Mouse (Mus musculus) left cerebral cortex, adult 18-20 months (tissue): ENCODE results near the gene Creb3l1. TPM values are rescaled to one million over a fixed set of nuclear protein-coding genes. Genes with fewer than 3 reads are reported as not detected.

ENCODE experiments used
- DNase-seq, 2 experiments: peaks; one replicate each; pipeline ENCODE4 v3.0.0; 2021 to 2022; ENCODE audit warnings: low spot score in 2 of 2, mixed read lengths in 1 of 2
- microRNA-seq, 2 experiments: library from miRNA; unstranded; fragments of <30 nt; microRNA quantifications; one replicate each; pipeline ENCODE4 v1.2.0; 2021
- total RNA-seq, 2 experiments: library from RNA; stranded (reverse); gene quantifications; 2 replicates each; pipeline ENCODE4 v1.2.3; 2021

The Creb3l1 gene
- total RNA-seq, 2 experiments from 2014 or later: 2.3 to 2.6 TPM

DNA sequence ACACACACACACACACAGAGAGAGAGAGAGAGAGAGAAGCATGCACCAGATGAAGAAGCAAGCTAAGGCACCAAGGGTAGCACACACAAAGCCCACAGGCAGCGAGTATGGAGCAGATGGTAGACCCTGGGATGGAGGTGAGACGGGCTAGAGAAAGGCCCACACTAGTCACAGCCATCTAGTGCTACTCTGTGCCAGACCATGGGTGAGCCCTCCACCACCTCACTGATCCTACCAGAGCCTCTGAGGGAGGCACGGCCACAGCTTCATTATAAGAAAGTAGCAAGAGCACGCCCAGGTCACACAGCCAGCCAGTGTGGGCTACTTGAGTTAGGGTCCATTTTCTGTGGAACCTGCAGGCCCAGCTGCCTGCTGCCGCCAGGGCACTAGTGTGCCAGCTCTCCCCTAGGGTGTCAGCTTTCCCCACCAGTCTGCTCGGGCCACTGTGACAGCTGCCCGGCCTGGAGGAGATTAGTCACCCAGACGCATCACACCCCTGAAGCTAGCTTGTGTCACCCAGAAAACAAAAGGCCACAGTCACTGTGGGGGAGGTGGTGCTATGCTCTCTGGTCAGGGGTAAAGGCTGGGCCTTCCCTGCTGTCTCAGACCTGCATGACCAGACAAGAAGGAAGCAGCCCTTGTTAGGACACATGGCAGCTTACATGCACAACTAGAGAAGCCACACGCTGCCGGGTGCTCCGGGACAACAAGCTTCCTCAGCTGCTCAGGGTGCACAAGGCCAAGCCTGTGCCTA lies 76.7 kb downstream of the Creb3l1 start:
- peak in 1 of 2 experiments; percentile 40 for DNase-seq

DNA sequence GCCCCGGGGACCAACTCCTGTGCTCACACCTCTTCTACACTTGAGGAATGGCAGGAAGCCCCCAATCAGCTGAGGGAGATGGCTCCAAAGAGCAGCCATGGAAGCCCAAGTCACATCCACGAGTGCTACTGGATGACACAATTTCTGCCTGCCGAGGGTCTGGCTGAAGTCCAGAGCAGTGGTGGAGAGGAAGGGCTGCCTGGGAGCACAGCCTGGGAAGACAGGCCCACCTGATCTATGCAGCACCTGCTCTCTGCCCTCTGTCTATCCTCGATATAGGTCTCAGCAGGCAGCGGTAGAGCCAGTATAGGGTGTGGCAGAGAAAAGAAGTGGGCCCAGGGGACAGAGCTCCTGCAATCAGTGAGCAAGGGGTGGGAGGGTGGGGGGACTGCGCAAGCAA lies 77.5 kb downstream of the Creb3l1 start:
- peak in 1 of 2 experiments; percentile 44 for DNase-seq

DNA sequence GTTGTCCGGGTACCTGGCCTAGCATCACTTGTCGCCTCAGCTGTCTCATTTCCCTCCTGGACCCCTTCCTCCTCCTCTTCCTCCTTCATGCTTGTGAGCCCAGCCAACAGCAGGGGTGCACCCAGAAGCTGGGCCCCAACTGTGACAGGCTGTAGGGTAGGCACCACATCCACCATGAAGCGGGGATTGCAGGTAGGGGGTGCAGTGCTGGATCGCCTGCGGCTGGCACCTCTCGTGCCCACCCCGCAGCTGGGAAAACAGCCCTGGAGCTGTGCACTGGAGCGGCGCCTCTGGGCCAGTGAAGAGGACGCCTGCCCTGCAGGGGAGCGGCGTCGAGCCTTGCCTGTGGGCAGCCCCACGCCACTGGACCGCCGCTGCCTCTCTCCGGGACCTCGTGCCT lies 78.8 kb downstream of the Creb3l1 start, which contains the start of gene Gm9821:
Gene Gm9821, plus strand, starts transcription at position 221 of the 400 bp plus-strand sequence.
- DNase-seq: no peak

DNA sequence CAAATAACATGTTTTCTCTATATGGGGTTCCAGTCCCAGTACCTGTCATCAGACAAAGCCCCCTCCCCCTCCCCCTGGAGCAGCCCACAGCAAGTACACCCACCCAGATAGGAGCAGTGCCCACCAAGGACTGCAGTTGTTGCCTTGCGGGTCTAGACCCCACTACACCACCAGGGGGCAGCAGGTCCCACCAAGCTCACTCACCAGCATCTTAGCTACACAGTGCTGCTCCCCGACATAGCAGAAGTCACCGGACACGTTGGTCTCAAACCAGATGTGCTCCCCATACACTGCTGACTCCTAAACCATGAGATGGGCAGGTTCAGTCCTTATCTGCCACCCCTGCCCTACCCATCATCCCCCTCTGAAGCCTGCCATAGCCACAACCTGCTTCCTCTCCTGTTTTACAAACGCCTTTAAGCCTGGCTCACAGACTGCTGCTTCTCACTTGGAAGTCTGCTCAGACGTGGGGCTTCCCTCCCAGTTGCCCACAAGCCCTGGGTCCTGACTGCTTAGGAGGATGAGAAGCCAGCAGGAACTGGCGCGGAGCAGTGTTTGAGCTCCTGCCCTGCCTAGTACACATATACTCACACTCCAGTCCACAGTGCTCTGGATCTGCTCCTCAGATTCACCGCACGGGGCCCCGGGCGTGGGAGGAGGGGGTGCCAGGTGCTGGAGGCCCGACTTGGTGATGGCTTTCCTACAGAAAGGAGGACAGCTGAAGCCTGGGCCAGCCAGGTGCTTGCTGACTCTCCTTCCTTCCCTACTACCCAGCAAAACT lies 79.9 kb downstream of the Creb3l1 start:
- DNase-seq: peak; percentile 81 to 83

DNA sequence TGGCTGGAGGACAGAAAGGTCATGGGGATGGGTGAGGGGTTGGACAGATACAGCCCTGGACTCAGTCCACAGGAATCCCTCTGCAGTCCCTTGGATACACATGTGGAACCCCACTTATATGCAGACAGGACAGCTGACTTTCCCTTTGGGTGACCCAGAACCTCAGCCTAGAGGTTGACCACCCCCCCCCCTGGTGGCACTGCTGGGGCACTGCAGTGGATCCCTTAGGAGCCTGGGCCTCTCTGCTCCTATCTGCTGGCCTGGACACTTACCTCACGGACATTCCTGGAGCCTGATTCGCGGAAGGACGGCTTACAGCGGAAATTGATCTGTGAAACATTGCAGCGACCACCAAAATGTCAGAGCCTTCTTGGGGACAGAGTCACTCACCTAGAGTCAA lies 81.9 kb downstream of the Creb3l1 start:
- DNase-seq: no peak

DNA sequence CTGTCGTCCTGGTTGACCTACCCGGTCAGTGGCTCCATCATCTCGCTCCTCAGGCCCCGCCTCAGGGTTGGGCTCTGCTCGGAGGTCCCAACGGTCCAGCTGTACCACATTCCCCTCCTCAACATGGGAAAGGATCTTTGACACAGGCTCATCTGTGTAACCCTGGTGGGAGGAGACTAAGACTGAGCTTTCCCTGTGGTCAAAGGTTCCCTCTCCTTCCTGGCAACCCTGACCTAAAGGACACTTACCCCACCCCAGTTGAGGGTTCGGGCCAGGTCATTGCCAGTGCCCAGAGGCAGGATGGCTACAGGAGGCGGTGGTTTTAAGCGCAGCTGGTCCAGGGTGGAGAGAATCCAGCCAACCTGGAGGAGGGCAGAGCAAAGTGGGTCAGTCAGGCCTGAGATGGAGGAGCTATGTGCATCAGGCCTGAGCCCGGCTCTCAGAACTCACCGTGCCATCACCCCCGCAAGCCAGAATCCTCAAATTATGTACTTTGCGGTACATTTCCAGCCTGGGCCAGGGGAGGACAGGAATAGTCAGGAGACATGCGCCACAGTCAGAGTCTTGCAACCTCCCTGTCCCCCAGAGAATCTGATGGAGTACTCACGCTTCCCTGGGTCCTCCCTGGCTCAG lies 84.9 kb downstream of the Creb3l1 start:
- peak in 1 of 2 experiments; percentile 55 for DNase-seq

DNA sequence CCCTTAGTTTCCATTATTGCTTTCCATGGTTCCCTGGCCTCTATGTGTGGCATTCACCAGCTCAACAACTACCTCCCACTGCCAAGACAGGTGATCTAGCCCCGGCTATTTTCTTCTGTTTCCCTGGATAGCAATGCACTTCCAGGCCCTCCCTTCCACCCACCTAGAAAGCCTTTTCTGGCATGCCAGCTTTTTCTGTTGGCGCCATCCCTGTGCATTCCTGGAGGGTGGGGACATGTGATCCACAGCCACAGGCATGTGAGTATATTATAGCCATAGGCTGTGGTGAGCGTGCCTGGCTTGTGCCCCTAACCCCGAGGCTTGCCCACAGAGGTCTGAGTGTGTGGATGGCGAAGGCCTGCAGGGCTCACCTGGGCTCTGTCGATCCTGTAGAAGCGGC lies 88.1 kb downstream of the Creb3l1 start:
- DNase-seq: peak in 1 of 2 experiments; percentile 62

DNA sequence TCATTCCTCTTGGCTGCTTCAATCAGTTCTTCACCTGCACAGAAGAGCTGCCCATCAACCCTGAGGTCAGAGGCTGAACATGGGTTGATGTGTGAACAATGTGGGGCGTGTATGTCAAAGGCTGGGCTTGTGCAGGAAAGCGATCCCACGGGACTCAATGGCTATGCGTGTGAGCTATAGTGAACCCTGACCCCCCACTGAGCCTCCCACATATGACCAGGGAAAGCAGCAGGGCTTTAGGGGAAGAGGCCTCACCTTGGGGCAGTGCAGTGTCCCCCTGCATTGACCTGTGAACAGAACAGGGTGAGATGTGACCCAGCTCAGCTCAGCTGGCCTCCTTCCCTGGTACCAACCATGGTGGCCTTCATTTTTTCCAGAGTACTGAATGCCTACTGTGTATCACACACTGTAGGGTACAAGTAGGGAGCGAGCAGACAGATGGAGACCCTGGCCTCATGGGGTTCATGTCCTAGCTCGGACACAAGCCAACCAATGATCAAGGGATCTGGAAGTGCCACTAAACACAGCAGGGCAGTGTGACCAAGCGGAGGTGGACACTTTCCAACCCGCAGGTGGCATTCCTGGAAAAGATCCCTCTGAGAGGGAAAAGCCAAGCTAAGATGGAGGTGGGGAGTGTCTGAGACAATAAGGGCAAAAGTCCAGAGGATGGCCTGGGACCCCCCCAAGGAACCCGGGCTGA lies 89.3 kb downstream of the Creb3l1 start:
- DNase-seq: no peak

DNA sequence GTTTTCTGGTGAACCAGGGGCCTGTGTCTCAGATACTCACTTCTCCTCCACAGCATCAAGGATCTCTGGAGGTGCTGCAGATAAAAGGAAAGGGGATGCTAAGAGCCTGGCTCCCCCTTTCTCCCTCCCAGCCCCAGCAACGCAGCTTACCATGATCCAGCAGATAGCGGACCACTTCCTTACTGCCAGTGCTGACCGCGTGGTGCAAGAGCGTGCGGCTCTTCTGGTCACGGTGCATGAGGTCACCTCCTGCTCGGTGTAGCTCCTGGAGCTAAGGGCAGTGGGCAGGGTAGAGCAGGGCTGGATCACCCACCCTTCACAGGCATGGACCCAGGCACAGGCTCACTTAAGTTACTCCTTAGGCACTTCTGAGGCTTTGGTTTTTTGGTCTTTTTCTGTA lies 90.3 kb downstream of the Creb3l1 start:
- DNase-seq: no peak

DNA sequence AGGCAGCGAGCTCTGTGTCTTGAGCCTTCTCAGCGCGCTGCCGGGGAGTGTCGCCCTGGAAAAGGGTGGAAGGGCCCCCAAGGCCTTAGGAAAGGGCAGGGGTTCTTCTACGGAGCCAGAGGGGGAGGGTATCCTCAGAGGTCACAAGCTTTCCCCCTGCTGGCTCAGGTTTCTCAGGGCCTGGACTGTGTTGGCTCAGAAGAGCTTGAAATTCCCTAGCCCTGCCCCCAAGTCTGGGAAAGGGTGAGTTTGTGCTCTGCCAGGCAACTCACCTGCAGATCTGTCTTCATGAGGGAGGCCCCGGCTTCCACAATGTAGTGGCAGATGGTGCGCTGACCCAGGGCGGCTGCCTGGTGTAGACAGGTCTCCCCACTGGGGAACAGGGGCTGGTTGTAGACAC lies 90.8 kb downstream of the Creb3l1 start:
- no peak for DNase-seq

DNA sequence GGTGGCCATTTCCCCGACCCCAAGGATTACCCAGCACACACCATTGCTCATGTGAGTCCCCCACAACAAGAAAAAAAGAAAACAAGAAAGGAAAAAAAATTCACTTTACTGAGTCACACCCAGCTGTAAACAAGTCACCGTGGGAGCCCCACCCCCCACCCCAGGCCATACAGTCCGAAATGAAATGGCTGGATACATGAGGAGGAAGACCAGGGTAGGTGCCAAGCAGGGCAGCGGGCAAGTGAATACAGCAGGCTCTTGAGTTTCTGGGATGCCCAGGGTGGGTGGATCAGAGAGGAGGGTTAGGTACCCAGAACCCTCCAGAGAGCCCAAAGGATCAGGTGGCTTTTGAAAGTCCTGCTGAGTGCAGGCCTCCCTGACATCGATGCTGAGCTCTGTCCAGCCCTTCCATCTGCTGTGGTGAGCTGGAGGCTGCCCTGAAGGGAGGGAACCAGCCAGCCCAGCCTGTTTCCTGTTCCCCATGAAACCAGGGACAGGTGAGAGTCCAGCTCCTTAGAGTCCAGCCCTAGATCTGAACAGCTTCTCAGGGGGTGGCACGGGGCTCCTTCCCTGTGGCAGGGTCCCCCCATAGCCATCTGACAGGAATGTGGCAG lies 91.5 kb downstream of the Creb3l1 start:
- DNase-seq: no peak

Small RNA genes lying within 50 kb of the gene (microRNA-seq; reads per million reads assigned to microRNA genes)
- 0.50 to 0.85 reads per million in 2 experiments for gene Mir6999

Other genes with a start within 250 kb of the Creb3l1 start
- gene Chrm4, start 97.3 kb downstream of the Creb3l1 start, total RNA-seq: 10 to 100 TPM; 56.6 to 61.4 TPM
- 10 to 100 TPM; 19.0 to 23.8 TPM for gene Mdk, start 92.2 kb downstream of the Creb3l1 start, total RNA-seq
- not detected for gene Gm9821, start 78.8 kb downstream of the Creb3l1 start, total RNA-seq
- 100 to 1,000 TPM; 491 to 526 TPM for gene Dgkz, start 48.6 kb downstream of the Creb3l1 start, total RNA-seq
- 100 to 1,000 TPM; 121 to 130 TPM for gene Phf21a, start 68.6 kb upstream of the Creb3l1 start, total RNA-seq